Mouse (Mus musculus) kidney, adult 11 months (tissue): ENCODE data around the gene Gadd45b.

Source experiments
- DNase-seq: peaks from one replicate; pipeline ENCODE4 v3.0.0; 2022

Gadd45b gene

DNA sequence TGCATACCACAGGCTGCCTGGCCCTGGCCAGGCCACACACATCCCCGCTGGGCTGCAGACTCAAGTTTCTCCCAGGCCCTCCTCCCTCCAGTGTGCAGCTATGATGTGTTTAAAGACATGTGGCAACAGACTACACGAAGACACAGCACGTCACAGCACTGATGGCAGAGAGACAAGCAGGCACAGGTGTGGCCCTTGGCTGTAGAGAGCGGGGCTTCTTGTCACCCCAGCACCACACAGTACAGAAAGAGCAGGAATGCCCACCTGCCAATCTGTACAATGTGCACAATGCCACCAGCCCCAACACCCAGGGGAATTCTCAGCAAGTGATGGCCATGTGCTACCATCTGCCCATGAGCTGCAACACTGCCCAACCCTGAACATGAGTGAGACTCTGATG, 18.5 kb upstream of the Gadd45b start:
- DNase-seq, result no peak

DNA sequence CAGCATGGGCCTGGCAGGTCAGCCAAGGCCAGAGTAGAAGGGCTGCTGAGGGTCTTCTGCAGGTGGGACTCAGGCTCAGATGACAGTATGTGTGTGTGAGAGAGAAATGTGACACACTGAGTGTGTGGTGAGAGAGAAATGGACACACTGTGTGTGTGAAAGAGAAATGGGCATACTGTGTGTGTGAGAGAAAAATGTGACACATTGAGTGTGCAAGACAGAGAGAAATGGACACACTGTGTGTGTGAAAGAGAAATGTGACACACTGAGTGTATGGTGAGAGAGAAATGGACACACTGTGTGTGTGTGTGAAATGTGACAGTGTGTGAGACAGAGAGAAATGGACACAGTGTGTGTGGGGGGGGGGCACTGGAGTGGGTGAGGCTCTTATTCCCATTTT, 18.0 kb upstream of the Gadd45b start:
- DNase-seq, result no peak

DNA sequence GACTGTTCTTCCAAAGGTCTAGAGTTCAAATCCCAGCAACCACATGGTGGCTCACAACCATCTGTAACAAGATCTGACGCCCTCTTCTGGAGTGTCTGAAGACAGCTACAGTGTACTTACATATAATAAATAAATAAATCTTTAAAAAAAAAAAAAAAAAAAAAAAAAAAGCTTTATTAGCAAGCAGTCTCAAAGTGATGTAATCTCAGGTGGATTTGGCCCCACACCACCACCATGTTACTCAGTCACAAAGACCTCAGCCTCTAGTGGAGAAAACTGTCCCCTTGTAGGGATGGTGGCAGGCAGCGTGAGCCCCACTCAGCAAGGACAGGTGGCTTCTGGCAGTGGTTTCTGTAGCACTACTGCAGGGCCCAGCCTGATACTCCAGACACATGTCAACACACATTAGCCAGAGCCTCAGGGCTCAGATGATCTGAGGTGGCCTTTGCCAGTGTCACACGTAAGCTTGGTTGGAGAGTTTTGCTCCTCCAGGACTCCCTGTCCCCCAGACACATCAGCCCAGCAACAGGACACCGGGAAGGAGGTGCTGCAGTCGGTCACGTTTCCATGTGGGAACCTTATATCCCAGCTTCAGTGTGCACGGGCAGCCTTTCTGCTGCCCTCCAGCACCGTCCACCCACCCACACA, 16.4 kb upstream of the Gadd45b start:
- DNase-seq, result no peak

DNA sequence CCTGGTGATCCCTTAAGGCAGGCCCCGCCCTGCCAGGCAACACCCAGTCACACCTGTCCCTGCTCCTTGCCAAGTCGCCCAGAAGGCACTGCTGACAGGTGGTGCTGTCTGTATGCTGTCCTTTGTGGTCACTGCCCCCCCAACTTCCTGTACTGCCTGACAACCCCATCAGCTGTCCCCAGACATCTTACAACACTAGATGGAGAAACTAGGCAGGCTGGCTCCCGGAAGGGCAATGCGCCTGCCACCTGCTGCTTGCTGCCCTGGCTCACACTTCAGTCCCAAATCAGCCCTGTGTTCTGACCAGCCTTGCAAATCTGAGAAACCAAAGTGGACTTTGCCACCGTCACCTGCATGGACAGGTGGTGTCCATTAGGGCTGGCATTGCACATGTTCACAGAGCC, 15.6 kb upstream of the Gadd45b start:
- DNase-seq, result peak; percentile 58

DNA sequence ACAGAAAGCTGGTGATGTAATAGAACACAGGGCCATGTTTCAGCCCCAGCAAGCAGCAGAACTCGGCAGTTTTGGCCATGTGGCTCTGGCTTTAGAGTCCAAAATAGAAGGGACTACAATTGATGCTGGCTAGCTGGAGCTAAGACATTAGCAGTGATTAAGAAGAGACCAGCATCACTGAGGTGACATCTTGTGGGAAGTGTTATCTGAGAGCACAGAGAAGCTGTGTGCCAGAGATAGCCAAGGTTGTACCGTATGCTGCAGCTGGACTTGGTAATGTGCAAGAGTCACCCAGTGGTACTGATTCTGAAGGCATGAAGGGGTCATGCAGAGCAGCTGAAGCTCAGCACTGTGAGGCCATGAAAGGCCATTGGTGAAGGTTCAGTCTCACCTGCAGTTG, 14.6 kb upstream of the Gadd45b start:
- DNase-seq, result no peak

DNA sequence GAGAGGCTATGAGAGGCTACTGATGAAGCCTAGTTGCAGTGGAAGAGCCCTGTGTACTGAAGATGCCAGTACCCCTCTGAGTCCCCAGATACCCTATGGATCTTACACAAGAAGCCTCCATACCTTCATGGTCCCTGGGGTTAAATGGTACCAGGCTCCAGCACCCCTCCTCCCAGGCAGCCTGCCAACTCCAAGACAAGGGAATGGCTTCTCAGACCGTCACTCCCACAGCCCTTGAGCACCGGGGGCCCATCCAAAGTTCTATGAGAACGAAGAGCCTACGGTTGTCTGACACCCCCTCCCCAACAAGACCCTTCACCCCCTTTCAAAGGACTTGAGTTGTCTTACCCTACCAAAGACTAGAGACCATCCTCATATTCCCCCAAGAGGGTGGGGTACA, 14.1 kb upstream of the Gadd45b start:
- DNase-seq, result no peak

DNA sequence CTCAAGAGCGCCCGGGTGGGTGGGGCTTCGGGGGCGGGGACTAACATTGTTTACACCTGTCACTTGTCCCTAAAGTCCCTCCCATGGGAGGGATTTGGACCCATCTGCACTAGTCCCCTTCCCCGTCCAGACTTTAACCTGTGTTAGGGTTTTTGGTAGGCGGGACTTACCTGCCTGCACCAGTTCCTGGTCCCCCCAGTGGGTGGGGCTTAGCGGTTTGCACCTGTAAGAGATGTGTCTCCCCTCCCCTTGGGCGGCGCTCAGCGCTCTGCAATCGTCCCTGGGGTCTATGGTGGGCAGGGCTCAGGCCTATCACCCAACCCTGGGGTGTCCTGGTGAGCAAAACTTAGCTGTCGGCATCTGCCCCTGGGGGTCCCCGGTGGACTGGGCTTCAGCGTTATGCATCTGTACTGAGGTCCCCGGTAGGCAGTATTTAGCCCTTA, 12.5 kb upstream of the Gadd45b start:
- DNase-seq, result peak; percentile 66

DNA sequence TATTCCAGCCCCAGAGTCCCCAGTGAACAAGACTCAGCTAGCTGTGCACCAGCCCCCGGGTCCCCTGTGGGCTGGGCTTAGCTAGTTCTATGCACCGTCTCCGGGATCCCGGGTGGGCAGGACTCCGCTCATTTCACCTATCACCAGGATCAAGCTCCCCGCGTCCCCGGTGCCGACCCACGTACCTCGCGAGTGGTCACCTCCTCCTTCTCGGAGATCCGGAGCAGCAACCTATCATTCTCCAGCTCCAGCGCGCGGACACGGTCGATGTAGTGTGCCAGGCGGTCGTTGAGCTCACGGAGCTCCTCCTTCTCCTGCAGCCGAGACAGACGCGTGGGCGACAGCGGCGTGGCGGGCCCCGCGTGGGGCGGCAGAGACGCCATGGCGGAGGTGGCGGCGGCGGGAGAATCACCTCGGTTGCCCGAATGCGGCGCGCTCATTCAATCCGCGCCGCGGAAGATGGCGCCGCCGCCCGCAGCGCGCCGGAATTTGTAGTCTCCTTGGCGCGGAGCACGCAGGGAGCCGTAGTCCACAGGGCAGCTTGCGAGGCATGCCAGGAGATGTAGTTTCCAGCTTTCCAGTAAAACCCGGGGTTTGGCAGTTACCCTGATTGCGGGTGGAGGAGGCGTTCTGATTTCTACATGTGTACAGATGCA, 12.0 kb upstream of the Gadd45b start, which contains the start of gene Lmnb2:
TSS of gene Lmnb2 (minus strand) at position 467 of the 656 bp plus-strand sequence.
- DNase-seq, result peak; percentile 60

DNA sequence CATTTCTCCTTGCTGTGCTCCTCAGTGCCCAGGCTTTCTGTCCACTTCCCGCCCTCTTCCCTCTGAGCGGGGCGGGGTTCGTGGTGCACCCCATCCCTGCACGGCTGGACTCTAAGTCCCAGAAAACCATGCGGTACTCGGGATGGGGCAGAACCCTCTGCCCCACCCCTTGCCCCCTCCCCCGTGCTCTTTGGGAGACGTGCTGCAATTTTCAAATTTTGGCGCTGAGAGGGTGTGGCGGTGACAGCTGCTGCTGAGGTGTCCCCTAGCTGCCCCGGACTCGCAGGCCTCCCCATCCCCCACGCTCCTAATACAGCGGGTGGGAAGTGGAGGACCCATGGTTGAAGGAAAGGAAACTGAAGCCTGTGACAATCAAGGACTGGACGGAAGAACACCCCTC, 8.0 kb upstream of the Gadd45b start:
- no peak for DNase-seq

DNA sequence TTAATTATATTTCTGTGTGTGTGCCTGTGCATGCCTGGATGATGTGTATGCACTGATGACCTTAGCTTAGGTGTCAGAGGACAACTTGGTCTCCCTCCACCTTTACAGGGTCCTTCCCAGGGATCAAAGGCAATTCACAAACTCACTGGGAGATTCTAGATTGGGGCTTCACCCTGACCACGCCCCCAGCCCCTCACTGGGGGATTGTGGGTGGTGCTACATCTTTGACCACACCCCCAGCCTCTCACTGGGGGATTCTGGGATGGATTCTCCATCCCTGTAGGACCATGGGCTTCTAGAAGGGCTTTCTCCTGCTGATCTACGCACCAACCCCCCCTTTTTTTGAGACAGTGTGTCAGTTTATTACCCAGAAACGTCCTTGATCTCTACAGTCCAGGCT, 4.4 kb upstream of the Gadd45b start:
- no peak for DNase-seq

DNA sequence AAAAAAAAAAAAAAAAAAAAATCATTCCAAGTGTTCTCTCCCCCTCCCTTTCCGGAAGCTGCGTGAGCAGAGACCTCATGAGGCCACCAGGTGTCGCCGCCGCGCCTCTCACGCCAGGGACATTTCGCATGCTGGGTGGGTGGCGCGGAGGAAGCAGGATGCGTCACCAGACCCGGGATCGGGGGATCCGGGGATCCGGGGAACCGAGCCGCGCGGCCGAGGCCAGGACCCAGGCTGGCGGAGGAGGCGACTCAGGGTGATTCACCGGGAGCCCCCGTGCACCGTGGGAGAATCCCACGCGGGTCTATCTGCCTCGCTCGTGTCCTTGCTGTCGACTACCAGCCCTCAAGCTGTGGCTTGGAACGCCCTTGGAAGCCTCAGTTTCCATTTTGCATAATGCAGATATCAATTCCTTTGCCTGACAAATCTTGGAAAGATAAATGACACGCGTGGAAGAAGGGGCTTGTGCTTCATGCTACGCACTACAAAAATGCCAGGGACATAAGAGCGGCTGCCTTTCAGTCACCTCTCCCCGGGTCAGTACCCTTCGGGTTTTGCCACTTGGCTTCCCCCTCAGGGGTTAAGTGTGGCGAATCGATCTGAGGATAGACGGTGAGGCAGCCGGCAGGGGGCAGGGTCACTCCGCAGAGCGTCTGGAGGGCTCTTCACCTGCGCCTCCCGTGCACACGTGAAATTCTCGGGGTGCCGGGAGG, 1.1 kb upstream of the Gadd45b start:
- DNase-seq, result peak; percentile 81

DNA sequence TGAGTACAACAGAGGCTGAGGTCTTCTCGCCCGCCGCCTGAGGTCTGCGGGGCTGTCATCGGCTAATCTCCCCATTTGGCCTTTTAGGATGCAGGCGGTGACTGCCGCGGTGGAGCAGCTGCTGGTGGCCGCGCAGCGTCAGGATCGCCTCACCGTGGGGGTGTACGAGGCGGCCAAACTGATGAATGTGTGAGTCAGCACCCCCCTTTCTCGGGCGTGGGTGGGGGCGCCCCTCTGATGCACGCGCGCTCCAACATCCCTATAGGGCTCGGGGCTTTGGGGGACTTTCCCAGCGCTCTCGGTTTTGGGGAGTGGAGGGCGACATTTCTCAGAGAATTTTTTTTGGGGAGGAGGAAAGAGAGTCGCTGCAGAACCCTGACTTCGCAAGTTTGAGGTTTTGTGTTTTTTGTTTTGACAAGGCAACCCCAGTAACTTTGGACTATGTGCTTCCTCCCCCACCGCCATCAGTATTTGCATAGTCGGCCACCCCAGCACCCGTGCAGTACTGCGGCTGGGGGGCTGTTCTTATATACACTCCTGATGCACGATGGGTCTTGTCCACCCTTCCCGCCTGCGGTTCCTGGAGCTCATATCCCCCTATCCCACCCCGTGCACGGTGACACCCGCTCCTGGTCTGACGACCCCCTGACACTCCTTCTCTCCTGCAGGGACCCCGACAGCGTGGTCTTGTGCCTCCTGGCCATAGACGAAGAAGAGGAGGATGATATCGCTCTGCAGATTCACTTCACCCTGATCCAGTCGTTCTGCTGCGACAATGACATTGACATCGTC, 684 bp downstream of the Gadd45b start:
- DNase-seq, result no peak

DNA sequence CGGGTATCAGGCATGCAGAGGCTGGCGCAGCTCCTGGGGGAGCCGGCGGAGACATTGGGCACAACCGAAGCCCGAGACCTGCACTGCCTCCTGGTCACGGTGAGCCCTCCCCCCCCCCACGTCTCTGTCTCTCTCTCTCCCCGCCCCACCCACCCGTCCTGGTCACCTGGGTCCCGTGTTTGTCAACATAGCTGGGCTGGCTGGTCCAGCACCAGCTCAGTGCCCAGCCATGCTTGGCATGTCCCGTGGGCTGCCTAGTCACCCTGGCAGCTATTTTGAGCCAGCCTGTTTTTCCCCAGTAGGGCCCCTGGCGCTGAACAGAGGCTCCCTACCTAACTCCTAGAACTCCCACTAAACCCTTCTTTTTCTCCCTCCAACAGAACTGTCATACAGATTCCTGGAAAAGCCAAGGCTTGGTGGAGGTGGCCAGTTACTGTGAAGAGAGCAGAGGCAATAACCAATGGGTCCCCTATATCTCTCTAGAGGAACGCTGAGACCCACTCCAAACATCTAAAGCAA, 1.3 kb downstream of the Gadd45b start:
- DNase-seq, result peak; percentile 69

DNA sequence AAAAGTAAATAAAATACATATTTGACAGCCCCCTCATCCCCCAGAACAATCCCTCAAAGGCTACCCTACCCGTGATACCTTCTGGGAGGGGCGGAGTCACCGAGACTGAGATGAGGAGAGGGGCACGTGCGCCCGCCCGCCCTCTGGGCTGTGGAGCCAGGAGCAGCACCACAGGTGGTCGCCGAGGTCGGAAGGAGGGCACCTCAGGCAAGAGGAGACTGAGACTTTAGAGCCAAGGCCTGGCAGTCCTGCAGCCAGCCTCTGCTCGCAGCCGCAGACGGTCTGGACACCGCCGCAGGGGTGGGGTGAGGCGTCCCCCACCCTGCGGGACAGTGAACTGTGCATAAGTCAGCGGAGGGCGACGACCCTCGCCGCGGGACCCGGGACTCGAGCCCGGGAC, 1.8 kb downstream of the Gadd45b start:
- no peak for DNase-seq

DNA sequence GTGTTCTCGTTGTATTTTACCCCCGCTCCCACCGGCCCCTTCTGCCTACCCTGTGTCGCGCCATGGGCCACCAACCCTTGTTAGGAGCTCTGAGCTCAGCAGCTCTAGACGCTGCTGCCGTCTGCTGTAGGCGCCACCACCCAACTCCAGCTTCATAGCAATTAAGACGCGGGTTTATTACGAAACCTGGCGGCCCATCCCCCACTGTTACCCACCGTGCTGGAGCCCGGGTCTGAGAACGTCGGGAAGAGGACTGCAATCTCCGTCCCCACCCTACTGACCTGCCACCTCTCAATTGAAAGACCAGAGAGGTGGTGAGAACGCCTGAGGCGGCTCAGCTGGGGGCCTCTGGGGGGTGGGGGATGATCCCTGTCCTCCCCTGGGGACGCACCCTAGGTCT, 2.3 kb downstream of the Gadd45b start:
- no peak for DNase-seq

DNA sequence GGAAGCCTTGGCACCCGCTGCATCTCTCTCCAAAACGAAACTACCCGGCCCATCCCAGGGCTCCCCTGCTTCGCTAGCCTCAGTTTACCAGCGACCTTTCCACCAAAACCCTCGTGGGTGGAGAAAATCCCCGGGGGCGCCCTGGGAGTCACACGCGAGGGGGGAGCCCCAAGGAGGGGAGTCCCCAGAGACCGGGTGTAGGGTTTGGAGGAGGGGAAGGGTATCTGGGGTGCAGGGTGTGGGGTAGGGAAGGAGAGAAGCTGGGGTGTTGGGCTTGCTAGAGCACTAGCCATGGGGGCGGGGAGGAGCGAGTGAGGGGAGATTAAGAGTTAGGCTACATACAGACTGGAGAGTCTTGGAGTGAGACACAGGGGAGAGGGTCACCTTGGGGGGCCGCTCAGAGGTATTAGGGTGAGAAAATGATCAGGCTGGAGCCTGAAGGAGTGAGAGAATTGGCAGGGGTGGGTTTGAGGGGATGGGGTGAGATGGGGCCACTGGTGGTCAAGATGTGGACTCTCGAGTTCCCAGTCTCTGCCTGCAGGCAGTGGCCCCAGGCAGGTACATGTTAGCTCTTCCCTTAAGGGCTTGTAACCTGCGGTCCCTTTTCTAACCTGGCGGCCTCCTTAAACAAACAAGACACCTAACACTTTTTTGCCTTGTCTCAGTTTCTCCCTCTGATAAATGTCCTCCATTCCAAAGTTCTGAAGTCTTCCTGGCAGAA, 3.0 kb downstream of the Gadd45b start:
- DNase-seq, result no peak

DNA sequence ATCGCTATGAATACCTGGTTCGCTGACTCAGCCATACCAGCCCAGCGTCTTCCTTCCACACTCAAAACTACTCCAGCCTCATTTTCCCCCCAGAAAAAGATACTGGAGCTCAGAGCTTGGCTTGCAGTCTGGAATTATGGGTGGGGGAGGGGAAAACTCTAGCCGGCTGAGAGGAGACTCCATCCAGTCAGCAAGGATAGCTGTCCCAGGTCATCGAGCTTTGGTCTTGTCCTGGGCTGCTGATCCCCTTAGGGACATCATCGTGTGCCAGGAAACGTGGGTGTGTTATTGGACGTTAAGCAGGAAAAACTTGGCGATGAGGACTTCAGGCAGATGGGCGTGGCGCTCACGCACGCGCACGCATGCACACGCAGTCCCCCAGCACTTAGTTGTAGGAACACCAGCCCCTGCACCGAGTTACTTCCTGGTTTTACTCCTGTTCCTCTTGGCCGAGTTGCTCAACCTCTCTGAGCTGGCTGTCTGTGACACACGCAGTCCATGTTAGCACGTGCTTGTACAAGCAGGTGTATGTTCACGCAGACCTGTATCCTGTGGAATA, 3.6 kb downstream of the Gadd45b start:
- no peak for DNase-seq

DNA sequence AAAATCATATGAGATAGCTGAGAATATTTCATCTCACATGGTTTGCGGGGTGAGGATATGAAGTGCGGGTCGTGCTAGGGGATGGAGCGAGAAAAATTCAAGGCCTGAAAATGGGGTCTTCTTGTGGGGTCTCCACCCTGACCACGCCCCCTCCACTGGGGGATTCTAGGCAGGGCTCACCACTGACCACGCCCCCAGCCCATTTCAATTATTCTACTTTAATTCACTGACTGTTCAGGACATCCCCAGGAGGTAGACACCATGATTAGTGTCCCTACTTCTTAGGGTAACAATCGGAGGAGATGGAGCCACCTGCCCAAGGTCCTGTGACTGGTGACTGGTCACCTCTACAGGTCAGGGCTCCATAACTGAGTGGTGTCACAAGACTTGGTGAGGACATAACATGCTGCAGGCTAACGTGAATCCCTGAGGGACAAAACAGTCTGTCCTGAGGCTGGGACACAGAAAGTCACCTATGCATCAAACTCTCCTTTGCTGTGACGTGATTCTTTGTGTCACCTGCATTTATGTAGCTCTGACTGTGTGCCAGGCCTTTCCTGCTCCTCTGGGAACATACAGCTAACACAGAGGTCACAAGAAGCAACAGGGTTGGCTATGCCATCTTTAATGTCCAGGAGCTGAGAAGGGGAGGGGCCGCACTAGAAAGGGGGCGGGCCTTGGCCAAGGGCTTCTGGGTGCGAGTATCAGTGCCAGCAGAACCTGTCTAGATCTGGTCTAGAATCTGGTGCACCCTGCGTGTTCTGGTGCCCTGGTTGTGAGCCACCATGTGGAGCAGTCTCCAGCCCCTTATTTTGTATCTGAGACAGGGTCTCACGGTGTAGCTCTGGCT, 4.5 kb downstream of the Gadd45b start:
- DNase-seq, result no peak

DNA sequence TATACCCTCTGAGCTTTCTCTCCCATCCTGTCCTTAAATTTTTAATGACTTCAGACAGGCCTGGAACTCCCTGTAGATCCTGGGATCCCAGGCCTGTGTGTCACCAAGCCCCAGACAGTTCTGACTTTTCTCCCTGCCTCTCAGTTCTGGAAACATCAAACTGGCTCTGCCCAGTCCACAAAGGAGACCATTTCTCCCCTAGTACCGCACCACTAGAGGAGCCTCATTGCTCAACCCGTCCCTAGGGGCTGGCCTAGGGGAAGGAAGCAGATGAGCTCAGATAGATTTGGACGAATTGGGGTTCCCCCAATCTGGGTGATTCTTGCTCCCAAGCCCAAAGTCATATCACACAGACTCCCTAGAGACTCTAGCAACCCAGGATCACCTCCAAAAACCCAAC, 5.4 kb downstream of the Gadd45b start:
- no peak for DNase-seq

DNA sequence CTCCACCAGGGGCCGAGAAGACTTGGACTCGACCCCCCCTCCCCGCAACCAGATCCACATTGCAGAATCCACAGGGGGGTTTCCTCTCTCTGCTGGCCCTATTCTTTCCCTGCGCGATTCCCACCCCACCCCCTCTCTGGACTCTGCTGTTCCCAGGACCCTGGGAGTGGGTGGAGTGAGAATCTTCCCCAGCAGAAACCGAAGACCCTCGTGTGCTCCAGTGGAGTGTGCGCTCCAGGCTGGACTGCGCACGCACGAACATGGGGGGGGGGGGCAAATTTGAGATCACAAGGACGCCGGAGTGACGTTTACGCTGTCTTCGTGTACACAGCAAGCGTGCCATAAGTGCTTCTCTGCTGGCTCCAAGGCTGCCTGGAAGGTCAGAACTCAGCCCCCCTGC, 5.8 kb downstream of the Gadd45b start:
- no peak for DNase-seq
